Mouse (Mus musculus) myocyte (in vitro differentiated cells): ENCODE measurements around the gene Phyhd1.

Experiments used
- CEBPB ChIP-seq: IDR thresholded peaks from 2 replicates; pipeline ENCODE4 v1.6.1; 2011; ENCODE audit warnings: mild to moderate bottlenecking, moderate library complexity; ENCODE audit not compliant: poor library complexity, insufficient read depth, severe bottlenecking
- E2F4 ChIP-seq: IDR thresholded peaks from one replicate; pipeline ENCODE4 v1.6.1; 2011; ENCODE audit warnings: mild to moderate bottlenecking, control low read depth, moderate library complexity; ENCODE audit not compliant: insufficient read depth
- MAX ChIP-seq: IDR thresholded peaks from one replicate; pipeline ENCODE4 v1.6.1; 2011; ENCODE audit warnings: low read depth, mild to moderate bottlenecking, control low read depth
- MYOD1 ChIP-seq, 3 experiments: IDR thresholded peaks; one replicate each; pipeline ENCODE4 v1.6.1; 2011; ENCODE audit warnings: control low read depth in 2 of 3, low read depth in 2 of 3, mild to moderate bottlenecking in 2 of 3, moderate library complexity in 1 of 3; ENCODE audit not compliant: insufficient read length in 2 of 3, control insufficient read depth in 1 of 3
- MYOG ChIP-seq, 3 experiments: IDR thresholded peaks; one replicate each; pipeline ENCODE4 v1.6.1; 2011; ENCODE audit warnings: control low read depth in 2 of 3, low read depth in 2 of 3, mild to moderate bottlenecking in 2 of 3; ENCODE audit not compliant: insufficient read length in 2 of 3, control insufficient read depth in 1 of 3, insufficient read depth in 1 of 3
- POLR2A ChIP-seq: IDR thresholded peaks from one replicate; pipeline ENCODE4 v1.6.1; 2011; ENCODE audit warnings: low read depth, mild to moderate bottlenecking, control low read depth, moderate library complexity; ENCODE audit not compliant: insufficient read length
- POLR2AphosphoS2 ChIP-seq: IDR thresholded peaks from one replicate; pipeline ENCODE4 v1.6.1; 2011; ENCODE audit warnings: low read depth, control low read depth; ENCODE audit not compliant: insufficient read length
- REST ChIP-seq: IDR thresholded peaks from one replicate; pipeline ENCODE4 v1.6.1; 2011; ENCODE audit warnings: mild to moderate bottlenecking, control low read depth, moderate library complexity; ENCODE audit not compliant: insufficient read depth, insufficient read length
- SRF ChIP-seq: IDR thresholded peaks from one replicate; pipeline ENCODE4 v1.6.1; 2011; ENCODE audit warnings: low read depth; ENCODE audit not compliant: control insufficient read depth, insufficient read length
- TCF12 ChIP-seq: IDR thresholded peaks from one replicate; pipeline ENCODE4 v1.6.1; 2011; ENCODE audit warnings: mild to moderate bottlenecking, control low read depth; ENCODE audit not compliant: poor library complexity, insufficient read depth, severe bottlenecking
- TCF3 ChIP-seq: IDR thresholded peaks from one replicate; pipeline ENCODE4 v1.6.1; 2011; ENCODE audit warnings: low read depth, control low read depth; ENCODE audit not compliant: insufficient read length
- USF1 ChIP-seq: IDR thresholded peaks from one replicate; pipeline ENCODE4 v1.6.1; 2011; ENCODE audit warnings: low read depth, mild to moderate bottlenecking, control low read depth, moderate library complexity

- TF ChIP-seq POLR2A (no peak), MAX (no peak), USF1 (no peak), MYOG (IDR thresholded peaks at IDR 0.05; ENCODE audit: control insufficient read depth in 1 of 3, insufficient read depth in 1 of 3, insufficient read length in 2 of 3, low read depth in 2 of 3) (no peak), POLR2AphosphoS2 (no peak), MYOD1 (IDR thresholded peaks at IDR 0.05; ENCODE audit: control insufficient read depth in 1 of 3, insufficient read length in 2 of 3, low read depth in 2 of 3) (no peak), REST (no peak), TCF12 (no peak), E2F4 (no peak), TCF3 (no peak), CEBPB (no peak), SRF (no peak)
Observed at GRCm38 (mm10) chr2:30256616-30257350, 9.2 kb upstream of the Phyhd1 start.
